Mouse (Mus musculus) neutrophil, adult 5-6 weeks (primary cell): ENCODE results near the gene Ppan. TPM values are rescaled to one million over a fixed set of nuclear protein-coding genes. Genes with fewer than 3 reads are reported as not detected.

Experiments used
- ATAC-seq: fragments of 151-379, 151-347 bp; 2 replicates; pipeline ENCODE4 v1.8.0; 2017; ENCODE audit warnings: mild to moderate bottlenecking, moderate TSS enrichment; ENCODE audit not compliant: insufficient number of reproducible peaks, poor library complexity, low FRiP score, severe bottlenecking; ENCODE audit errors: extremely low read depth
- total RNA-seq: library from RNA; stranded (forward); fragments of 200-1000 nt; gene quantifications from 2 replicates; pipeline ENCODE4 v1.2.3, GENCODE M21; 2017

The Ppan gene
- total RNA-seq: 42.1 and 48.9 TPM in 2 replicates

- peak; percentile 98 for ATAC-seq
These were observed at the start of gene Ppan for GRCm38 (mm10) chr9:20887704-20888385. TSS of gene Ppan (plus strand) at chr9:20888175.

GRCm38 (mm10) chr9:20838931-20839330, 49.0 kb upstream of the Ppan start:
- ATAC-seq: no peak

GRCm38 (mm10) chr9:20842211-20842610, 45.8 kb upstream of the Ppan start:
- ATAC-seq: no peak

GRCm38 (mm10) chr9:20842670-20843069, 45.3 kb upstream of the Ppan start:
- no peak for ATAC-seq

GRCm38 (mm10) chr9:20850179-20850578, 37.8 kb upstream of the Ppan start:
- ATAC-seq: no peak

- peak; percentile 43; the same call in 1 of the 2 replicates for ATAC-seq
These were observed 30.8 kb upstream of the Ppan start for GRCm38 (mm10) chr9:20857131-20857530.

GRCm38 (mm10) chr9:20859926-20860325, 28.0 kb upstream of the Ppan start:
- ATAC-seq: no peak

GRCm38 (mm10) chr9:20861821-20862220, 26.2 kb upstream of the Ppan start:
- ATAC-seq: no peak

- ATAC-seq: no peak
These were observed 25.8 kb upstream of the Ppan start for GRCm38 (mm10) chr9:20862225-20862624.

GRCm38 (mm10) chr9:20866879-20867278, 21.1 kb upstream of the Ppan start:
- no peak for ATAC-seq

GRCm38 (mm10) chr9:20868448-20869001, 19.4 kb upstream of the Ppan start, which contains the start of gene A230050P20Rik:
TSS of gene A230050P20Rik (plus strand) at chr9:20868642.
- ATAC-seq: peak; percentile 16; the same call in 1 of the 2 replicates

- ATAC-seq: no peak
These were observed 18.7 kb upstream of the Ppan start for GRCm38 (mm10) chr9:20869246-20869645.

GRCm38 (mm10) chr9:20870211-20871173, 17.5 kb upstream of the Ppan start:
- ATAC-seq: no peak

GRCm38 (mm10) chr9:20872991-20873390, 15.0 kb upstream of the Ppan start:
- no peak for ATAC-seq

- no peak for ATAC-seq
These were observed 14.5 kb upstream of the Ppan start for GRCm38 (mm10) chr9:20873521-20873920.

GRCm38 (mm10) chr9:20875021-20875790, 12.8 kb upstream of the Ppan start:
- no peak for ATAC-seq

- ATAC-seq: no peak
These were observed 11.5 kb upstream of the Ppan start for GRCm38 (mm10) chr9:20876318-20877117.
